Mouse (Mus musculus) thymus, postnatal 0 days (tissue): ENCODE measurements around the gene Slc9a2. TPM values are rescaled to one million over a fixed set of nuclear protein-coding genes. Genes with fewer than 3 reads are reported as not detected.
A peak's percentile ranks its signal among the peaks of the same experiment; 100 is the strongest.
"Not testable (repeated sequence)": the region's sequence is repeated elsewhere in the genome, so short reads cannot be mapped to it uniquely, and the experiment has no call there.

Experiments used
- DNase-seq: peaks from one replicate; pipeline ENCODE4 v3.0.0-alpha.2; 2015; ENCODE audit warnings: low spot score
- polyA plus RNA-seq: library from polyadenylated mRNA; unstranded; fragments of >200 nt; fragmentation: Nextera tagmentation; extraction: Ambion mirVana; gene quantifications from 2 replicates; pipeline ENCODE4 v1.2.1, GENCODE M21; 2015

Gene Slc9a2
- polyA plus RNA-seq, 1 experiment from 2014 or later, result 2.0 TPM

GRCm38 (mm10) chr1:40705099-40705498 lies 24.7 kb downstream of the Slc9a2 start:
- DNase-seq, result no peak

GRCm38 (mm10) chr1:40714950-40715349 lies 34.6 kb downstream of the Slc9a2 start:
- DNase-seq, result no peak

GRCm38 (mm10) chr1:40726051-40726450 lies 45.7 kb downstream of the Slc9a2 start:
- DNase-seq, result no peak

- no peak for DNase-seq
Measured at GRCm38 (mm10) chr1:40727404-40727803, 47.0 kb downstream of the Slc9a2 start.

- DNase-seq, result no peak
Measured at GRCm38 (mm10) chr1:40728636-40729035, 48.3 kb downstream of the Slc9a2 start.

GRCm38 (mm10) chr1:40737671-40738070 lies 57.3 kb downstream of the Slc9a2 start:
- DNase-seq, result no peak

- not testable (repeated sequence) for DNase-seq
Measured at GRCm38 (mm10) chr1:40738246-40738645, 57.9 kb downstream of the Slc9a2 start.

- DNase-seq, result no peak
Measured at GRCm38 (mm10) chr1:40740739-40741138, 60.4 kb downstream of the Slc9a2 start.

GRCm38 (mm10) chr1:40746089-40746488 lies 65.7 kb downstream of the Slc9a2 start:
- DNase-seq, result no peak

- no peak for DNase-seq
Measured at GRCm38 (mm10) chr1:40759751-40760445, 79.5 kb downstream of the Slc9a2 start.

- no peak for DNase-seq
Measured at GRCm38 (mm10) chr1:40764042-40764441, 83.7 kb downstream of the Slc9a2 start.

GRCm38 (mm10) chr1:40764701-40765275 lies 84.4 kb downstream of the Slc9a2 start:
- no peak for DNase-seq

GRCm38 (mm10) chr1:40765521-40765920 lies 85.1 kb downstream of the Slc9a2 start:
- no peak for DNase-seq

- DNase-seq, result no peak
Measured at GRCm38 (mm10) chr1:40767588-40767987, 87.2 kb downstream of the Slc9a2 start.

- DNase-seq, result peak; percentile 24
Measured at GRCm38 (mm10) chr1:40768606-40769005, 88.2 kb downstream of the Slc9a2 start.

- no peak for DNase-seq
Measured at GRCm38 (mm10) chr1:40769331-40769894, 89.0 kb downstream of the Slc9a2 start.

GRCm38 (mm10) chr1:40771196-40771970 lies 91.0 kb downstream of the Slc9a2 start:
- DNase-seq, result no peak

GRCm38 (mm10) chr1:40773234-40773633 lies 92.9 kb downstream of the Slc9a2 start:
- DNase-seq, result no peak

GRCm38 (mm10) chr1:40774040-40774439 lies 93.7 kb downstream of the Slc9a2 start:
- DNase-seq, result no peak

GRCm38 (mm10) chr1:40776102-40776501 lies 95.7 kb downstream of the Slc9a2 start:
- DNase-seq, result no peak

- DNase-seq, result no peak
Measured at GRCm38 (mm10) chr1:40776763-40777162, 96.4 kb downstream of the Slc9a2 start.

GRCm38 (mm10) chr1:40783450-40783849 lies 103.1 kb downstream of the Slc9a2 start:
- DNase-seq, result no peak
